Mouse (Mus musculus) forebrain, embryonic 12.5 days (tissue): Measurements from ENCODE around the gene Gpc5. TPM values are rescaled to one million over a fixed set of nuclear protein-coding genes. Genes with fewer than 3 reads are reported as not detected.
A peak's percentile ranks its signal among the peaks of the same experiment; 100 is the strongest.
"Not testable (repeated sequence)": the region's sequence is repeated elsewhere in the genome, so short reads cannot be mapped to it uniquely, and the experiment has no call there.

Experiments
- ATAC-seq: fragments of 200-750 bp; cut with Nextera tagmentation; 2 replicates; pipeline ENCODE4 v1.8.0; 2017; ENCODE audit warnings: moderate TSS enrichment; ENCODE audit not compliant: low FRiP score
- H3K27ac ChIP-seq: fragments of 300-500 bp; sonication (generic); 2 replicates; pipeline ENCODE4 v1.5.1; 2016; ENCODE audit warnings: mild to moderate bottlenecking
- H3K27me3 ChIP-seq: fragments of 300-500 bp; sonication (generic); 2 replicates; pipeline ENCODE4 v1.6.1; 2016; ENCODE audit warnings: mild to moderate bottlenecking
- H3K36me3 ChIP-seq: fragments of 300-500 bp; sonication (generic); replicated peaks from 2 replicates; pipeline ENCODE4 v1.6.1; 2016; ENCODE audit warnings: mild to moderate bottlenecking
- H3K4me1 ChIP-seq: fragments of 300-500 bp; sonication (generic); 2 replicates; pipeline ENCODE4 v1.6.1; 2016
- H3K4me2 ChIP-seq: fragments of 300-500 bp; sonication (generic); 2 replicates; pipeline ENCODE4 v1.6.1; 2016; ENCODE audit warnings: mild to moderate bottlenecking, moderate library complexity
- H3K4me3 ChIP-seq: fragments of 300-500 bp; sonication (generic); replicated peaks from 2 replicates; pipeline ENCODE4 v1.5.1; 2016; ENCODE audit warnings: mild to moderate bottlenecking
- H3K9ac ChIP-seq: fragments of 300-500 bp; sonication (generic); 2 replicates; pipeline ENCODE4 v1.6.1; 2016; ENCODE audit warnings: mild to moderate bottlenecking
- H3K9me3 ChIP-seq: fragments of 300-500 bp; sonication (generic); 2 replicates; pipeline ENCODE4 v1.6.1; 2016
- WGBS: fragments of 180-500 bp; shearing (Covaris S2); methylation state at CpG from one replicate; pipeline ENCODE4 v1.1.7; 2016; 5-methylcytosine and 5-hydroxymethylcytosine counted together
- polyA plus RNA-seq: library from polyadenylated mRNA; unstranded; fragments of >200 nt; fragmentation: Nextera tagmentation; extraction: Ambion mirVana; gene quantifications from 2 replicates; pipeline ENCODE4 v1.2.1, GENCODE M21; 2016

The Gpc5 gene
- polyA plus RNA-seq, 1 experiment from 2014 or later, result 1.3 TPM

DNA sequence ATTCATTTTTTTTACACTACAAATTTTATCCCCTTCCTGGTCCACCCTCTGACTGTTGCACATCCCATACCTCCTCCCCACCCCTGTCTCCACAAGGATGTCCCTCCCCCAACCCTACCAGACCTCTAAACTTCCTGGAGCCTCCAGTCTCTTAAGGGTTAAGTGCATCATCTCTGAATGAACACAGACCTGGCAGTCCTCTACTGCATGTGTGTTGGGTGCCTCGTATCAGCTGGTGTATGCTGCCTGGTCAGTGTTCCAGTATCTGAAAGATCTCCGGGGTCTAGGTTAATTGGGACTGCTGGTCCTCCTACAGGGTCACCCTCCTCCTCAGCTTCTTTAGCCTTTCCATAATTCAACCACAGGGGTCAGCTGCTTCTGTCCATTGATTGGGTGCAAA, 25.9 kb upstream of the Gpc5 start:
- H3K36me3 ChIP-seq, H3K9me3 ChIP-seq, H3K4me2 ChIP-seq, H3K27ac ChIP-seq, H3K4me3 ChIP-seq, H3K4me1 ChIP-seq, H3K9ac ChIP-seq, ATAC-seq, H3K27me3 ChIP-seq: not testable (repeated sequence)
- WGBS, result 74% methylated on average over 2 of the region's 2 CpGs

DNA sequence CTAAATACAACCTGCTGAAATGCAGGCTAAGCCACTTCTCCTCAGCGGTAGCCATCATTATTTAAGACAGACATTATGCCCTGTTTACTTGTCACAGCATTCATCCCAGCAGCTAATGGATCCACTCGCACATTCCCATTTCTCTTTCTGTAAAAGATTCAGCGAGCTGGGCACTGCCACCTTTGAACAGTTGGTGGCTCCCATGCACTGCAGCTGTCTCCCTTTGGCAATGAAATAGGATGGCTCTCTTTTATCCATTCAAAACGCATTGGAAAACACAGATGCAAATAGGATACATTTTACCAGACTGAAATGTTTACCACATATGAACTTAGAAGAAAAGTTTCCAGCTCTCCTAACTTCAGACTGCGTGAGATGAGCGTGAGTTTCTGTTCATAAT, 21.5 kb upstream of the Gpc5 start:
- H3K9ac ChIP-seq, result no peak overlapping the region
- peak; percentile 65; the same call in 1 of the 2 replicates for ATAC-seq
- no peak overlapping the region for H3K27ac ChIP-seq
- no peak overlapping the region for H3K4me3 ChIP-seq
- H3K4me1 ChIP-seq, result no peaks in the 10 kb centered on the region
- no peaks in the 10 kb centered on the region for H3K9me3 ChIP-seq
- no peaks in the 10 kb centered on the region for H3K27me3 ChIP-seq
- H3K36me3 ChIP-seq, result no peaks in the 10 kb centered on the region
- WGBS, result 40% methylated on average over 6 of the region's 6 CpGs
- H3K4me2 ChIP-seq, result no peak overlapping the region

- Histone ChIP-seq H3K9ac (no peak overlapping the region), H3K27me3 (no peaks in the 10 kb centered on the region), H3K4me2 (no peak overlapping the region), H3K27ac (no peak overlapping the region), H3K4me3 (no peak overlapping the region), H3K4me1 (peaks cover 7% of the 10 kb centered on the region), H3K36me3 (no peaks in the 10 kb centered on the region), H3K9me3 (no peaks in the 10 kb centered on the region)
- no peak for ATAC-seq
- WGBS, result 47% methylated on average over 9 of the region's 9 CpGs
Measured at GRCm38 (mm10) chr14:115077340-115077739, 14.7 kb upstream of the Gpc5 start.

- Histone ChIP-seq H3K27ac (no peak overlapping the region), H3K4me1 (peaks cover 7% of the 10 kb centered on the region), H3K27me3 (no peaks in the 10 kb centered on the region), H3K9me3 (no peaks in the 10 kb centered on the region), H3K4me2 (no peak overlapping the region), H3K4me3 (no peak overlapping the region), H3K36me3 (no peaks in the 10 kb centered on the region), H3K9ac (no peak overlapping the region)
- no peak for ATAC-seq
- WGBS, result 91% methylated on average over 7 of the region's 7 CpGs
Measured at GRCm38 (mm10) chr14:115078064-115078463, 14.0 kb upstream of the Gpc5 start.

DNA sequence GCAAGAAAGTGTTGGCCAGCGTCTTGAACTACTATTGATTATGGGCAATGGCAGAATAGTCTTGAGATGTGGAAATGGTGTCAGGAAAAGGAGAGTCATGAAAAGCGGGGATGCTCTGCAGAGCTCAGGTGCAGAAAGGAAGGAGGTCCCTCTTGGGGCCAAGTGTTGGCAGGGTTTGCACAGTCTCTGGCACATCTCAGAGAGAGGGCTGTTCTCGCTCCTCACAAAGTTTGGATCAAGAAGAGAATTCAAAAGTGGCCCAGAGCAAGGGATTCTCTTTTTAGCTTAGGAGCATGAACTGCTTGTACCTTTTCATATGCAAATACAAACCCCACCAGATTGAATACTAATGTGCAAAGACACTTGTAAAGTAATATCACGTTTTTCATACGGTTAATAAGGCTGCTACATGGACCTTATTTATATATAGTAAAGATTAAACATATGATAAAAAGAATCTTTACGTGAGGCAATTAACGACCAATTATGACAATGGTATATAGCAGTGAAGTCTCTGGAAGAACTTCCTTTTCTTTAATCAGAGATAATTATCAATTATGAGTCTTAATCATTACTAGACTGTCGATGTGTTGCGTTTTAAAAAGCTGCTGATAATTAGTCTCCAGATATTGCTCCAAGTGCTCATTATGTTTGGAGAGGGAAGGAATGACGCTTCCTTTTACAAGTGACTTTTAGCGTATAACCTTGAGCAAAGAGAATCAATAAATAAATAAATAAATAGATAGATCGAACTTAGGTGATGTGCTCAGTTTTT, 10.1 kb upstream of the Gpc5 start:
- 48% methylated on average over 12 of the region's 12 CpGs for WGBS
- no peaks in the 10 kb centered on the region for H3K9me3 ChIP-seq
- no peak overlapping the region for H3K4me3 ChIP-seq
- H3K4me2 ChIP-seq, result no peak overlapping the region
- peak; percentile 66; the same call in 1 of the 2 replicates for ATAC-seq
- no peaks in the 10 kb centered on the region for H3K36me3 ChIP-seq
- H3K27ac ChIP-seq, result 0 out of 2 replicates have a peak overlapping the region, but pooled peaks have one; percentile 31
- peaks cover 7% of the 10 kb centered on the region for H3K4me1 ChIP-seq
- no peak overlapping the region for H3K9ac ChIP-seq
- H3K27me3 ChIP-seq, result no peaks in the 10 kb centered on the region

GRCm38 (mm10) chr14:115090516-115090915, 1.5 kb upstream of the Gpc5 start:
- no peaks in the 10 kb centered on the region for H3K36me3 ChIP-seq
- no peak overlapping the region for H3K4me2 ChIP-seq
- no peak overlapping the region for H3K4me3 ChIP-seq
- H3K27me3 ChIP-seq, result peaks cover 45% of the 10 kb centered on the region
- no peak for ATAC-seq
- WGBS, result 89% methylated on average over 4 of the region's 4 CpGs
- H3K9ac ChIP-seq, result no peak overlapping the region
- H3K9me3 ChIP-seq, result no peaks in the 10 kb centered on the region
- H3K4me1 ChIP-seq, result peaks cover 6% of the 10 kb centered on the region
- H3K27ac ChIP-seq, result no peak overlapping the region

DNA sequence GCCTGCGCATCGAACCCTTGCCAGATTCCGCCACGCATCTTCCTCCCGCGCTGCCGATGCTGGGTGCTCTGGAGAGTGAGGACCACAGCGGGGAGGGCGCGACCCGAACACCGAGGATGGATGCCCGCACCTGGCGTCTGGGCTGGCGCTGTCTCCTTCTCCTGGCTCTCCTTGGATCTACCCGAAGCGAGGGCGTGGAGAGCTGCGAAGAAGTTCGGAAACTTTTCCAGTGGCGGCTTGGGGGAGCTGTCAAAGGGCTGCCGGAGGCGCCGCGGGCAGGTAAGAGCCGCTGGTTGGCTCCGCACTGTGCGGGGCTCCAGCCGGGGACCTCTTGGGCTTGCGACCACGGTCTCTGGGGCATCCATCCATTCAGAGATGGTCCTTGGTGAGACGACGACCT, 495 bp downstream of the Gpc5 start:
- H3K27me3 ChIP-seq, result peaks cover 45% of the 10 kb centered on the region

DNA sequence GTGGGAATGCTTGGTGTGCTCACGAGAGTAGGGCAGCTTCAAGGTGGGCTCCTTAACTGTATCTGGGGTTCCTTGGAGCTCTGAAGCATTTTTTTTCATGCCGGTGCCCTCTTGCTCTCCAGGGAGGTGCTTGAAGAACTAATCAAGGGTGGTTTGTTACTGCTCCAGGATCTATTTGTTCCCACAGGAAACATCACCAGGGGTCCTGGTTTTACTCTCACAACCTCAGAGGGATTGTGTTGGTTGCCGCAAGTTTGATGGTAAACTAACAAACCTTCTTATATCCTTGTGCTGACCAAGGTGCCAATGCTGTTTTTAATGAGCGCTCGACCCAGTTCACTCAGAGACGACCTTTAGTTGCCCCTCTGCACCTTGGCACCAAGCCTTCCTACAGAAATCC, 937 bp downstream of the Gpc5 start:
- no peak overlapping the region for H3K27ac ChIP-seq
- H3K9ac ChIP-seq, result peak overlapping the region; percentile 52; the same call in 1 of the 2 replicates
- 23% methylated on average over 6 of the region's 6 CpGs for WGBS
- H3K9me3 ChIP-seq, result no peaks in the 10 kb centered on the region
- peaks cover 45% of the 10 kb centered on the region for H3K27me3 ChIP-seq
- ATAC-seq, result 0 out of 2 replicates have a peak, but pooled peaks have one; percentile 2
- H3K4me2 ChIP-seq, result peak overlapping the region; percentile 98
- peak overlapping the region; percentile 52 for H3K4me3 ChIP-seq
- H3K4me1 ChIP-seq, result peaks cover 6% of the 10 kb centered on the region
- H3K36me3 ChIP-seq, result no peaks in the 10 kb centered on the region

More for the DNA sequence above, 495 bp downstream of the Gpc5 start:
- Histone ChIP-seq H3K4me3 (peak overlapping the region; percentile 52), H3K36me3 (no peaks in the 10 kb centered on the region), H3K4me2 (peak overlapping the region; percentile 98), H3K9me3 (no peaks in the 10 kb centered on the region), H3K9ac (peak overlapping the region; percentile 52), H3K4me1 (peaks cover 6% of the 10 kb centered on the region), H3K27ac (no peak overlapping the region)
- ATAC-seq, result peak; percentile 49
- WGBS, result 0% methylated on average over 33 of the region's 33 CpGs

DNA sequence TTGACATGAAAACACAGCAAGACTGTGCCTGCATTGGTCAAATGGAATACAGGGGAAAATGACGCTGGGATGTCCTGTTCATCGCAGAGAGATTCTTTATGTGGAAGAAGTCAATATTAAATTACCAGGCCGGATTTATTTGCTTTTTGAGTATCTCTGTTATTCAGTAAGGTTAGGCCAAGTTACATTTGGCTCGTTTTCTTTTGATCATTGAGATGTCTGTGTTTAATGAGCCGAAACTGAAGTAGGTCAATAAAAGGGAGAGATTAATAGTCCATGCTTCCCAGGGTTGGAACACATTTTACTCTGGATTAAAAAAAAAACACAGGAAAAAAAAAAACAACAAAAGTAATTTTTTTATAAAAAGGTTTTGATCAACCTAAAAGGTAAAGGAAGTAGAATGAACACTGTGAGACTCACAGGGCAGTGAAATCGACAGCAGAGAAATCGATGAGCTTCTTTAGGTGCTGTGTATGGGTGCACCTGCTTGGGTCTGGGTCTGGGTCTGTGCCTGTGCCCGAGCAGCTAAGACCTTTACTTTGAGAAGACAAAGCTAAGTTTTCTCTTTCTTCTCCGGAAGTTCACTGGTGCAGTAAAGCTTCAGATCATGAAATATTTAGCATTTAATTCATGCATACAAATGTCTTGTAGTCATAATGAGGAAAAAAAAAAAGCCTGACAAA, 8.7 kb downstream of the Gpc5 start:
- Histone ChIP-seq H3K9ac (no peak overlapping the region), H3K9me3 (no peaks in the 10 kb centered on the region), H3K36me3 (no peaks in the 10 kb centered on the region), H3K4me3 (no peak overlapping the region), H3K27me3 (no peaks in the 10 kb centered on the region), H3K4me2 (no peak overlapping the region), H3K4me1 (no peaks in the 10 kb centered on the region), H3K27ac (no peak overlapping the region)
- WGBS, result 76% methylated on average over 9 of the region's 9 CpGs
- no peak for ATAC-seq

DNA sequence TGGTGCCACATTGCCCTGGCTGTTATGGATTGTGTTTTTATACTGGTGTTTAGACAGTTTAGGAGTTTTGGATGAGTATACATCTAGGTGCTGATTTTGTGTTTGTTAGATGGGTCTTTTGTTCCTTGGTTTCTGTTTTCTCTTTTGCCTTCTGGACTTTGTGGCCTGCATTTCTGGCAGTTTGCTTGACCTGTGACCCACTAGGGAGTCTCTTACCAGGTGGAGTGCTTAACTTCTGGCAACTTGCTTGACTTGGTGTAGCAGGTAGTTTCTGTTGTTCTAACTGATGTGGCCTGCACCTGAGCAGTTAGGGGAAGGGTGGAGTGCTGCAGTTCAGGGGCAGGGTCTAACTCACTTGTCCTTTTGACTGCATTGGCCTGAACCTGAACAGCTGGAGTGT, 14.3 kb downstream of the Gpc5 start:
- no peak overlapping the region for H3K27ac ChIP-seq
- H3K9me3 ChIP-seq, result no peaks in the 10 kb centered on the region
- no peaks in the 10 kb centered on the region for H3K27me3 ChIP-seq
- H3K4me2 ChIP-seq, result no peak overlapping the region
- ATAC-seq, result no peak
- H3K36me3 ChIP-seq, result no peaks in the 10 kb centered on the region
- no peak overlapping the region for H3K4me3 ChIP-seq
- no peaks in the 10 kb centered on the region for H3K4me1 ChIP-seq
- H3K9ac ChIP-seq, result no peak overlapping the region

DNA sequence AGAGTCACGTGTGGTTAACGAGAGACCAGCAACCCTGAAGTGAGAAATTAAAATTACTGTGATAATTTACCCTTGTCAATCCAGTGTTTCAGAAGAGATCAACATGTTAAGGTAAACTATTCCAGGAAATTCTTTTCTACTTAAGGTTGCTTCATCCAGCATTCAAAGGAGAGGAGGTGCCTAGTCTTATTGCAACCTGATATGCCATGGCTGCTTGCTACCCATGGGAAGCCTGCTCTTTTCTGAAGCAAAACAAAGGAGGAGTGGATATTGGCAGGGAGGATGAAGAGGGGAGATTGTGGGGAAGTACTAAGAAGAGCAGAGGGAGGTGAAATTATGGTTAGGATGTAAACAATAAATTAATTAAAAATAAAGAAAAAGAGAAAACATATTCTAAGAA, 15.5 kb downstream of the Gpc5 start:
- Histone ChIP-seq H3K9me3 (no peaks in the 10 kb centered on the region), H3K4me3 (no peak overlapping the region), H3K27me3 (no peaks in the 10 kb centered on the region), H3K4me2 (no peak overlapping the region), H3K27ac (no peak overlapping the region), H3K9ac (no peak overlapping the region), H3K4me1 (no peaks in the 10 kb centered on the region), H3K36me3 (no peaks in the 10 kb centered on the region)
- WGBS, result 59% methylated on average over 2 of the region's 2 CpGs
- ATAC-seq, result no peak

DNA sequence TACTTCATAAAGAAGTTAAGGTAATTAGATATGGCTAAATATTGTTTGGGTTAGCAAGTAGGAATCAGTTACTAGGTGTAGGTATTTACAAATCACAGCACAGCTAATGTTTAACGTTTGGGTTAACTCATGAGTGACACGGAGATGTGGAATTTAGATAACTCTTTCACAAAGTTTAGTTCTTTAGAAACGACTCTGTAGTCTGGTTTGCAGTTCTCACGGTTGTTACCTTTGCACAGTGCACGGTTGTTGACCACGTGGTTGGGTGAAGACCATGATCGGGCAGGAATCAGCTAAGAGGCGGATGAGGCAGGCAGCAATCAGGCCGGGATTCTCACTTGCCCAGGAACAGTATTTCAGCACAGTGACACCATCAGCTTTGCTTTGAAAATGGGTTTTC, 26.6 kb downstream of the Gpc5 start:
- Histone ChIP-seq H3K4me1 (no peaks in the 10 kb centered on the region), H3K4me2 (no peak overlapping the region), H3K36me3 (no peaks in the 10 kb centered on the region), H3K9me3 (no peaks in the 10 kb centered on the region), H3K27ac (no peak overlapping the region), H3K27me3 (no peaks in the 10 kb centered on the region), H3K9ac (no peak overlapping the region), H3K4me3 (no peak overlapping the region)
- WGBS, result 86% methylated on average over 9 of the region's 9 CpGs
- ATAC-seq, result no peak

- H3K4me2 ChIP-seq, result no peak overlapping the region
- 84% methylated on average over 3 of the region's 3 CpGs for WGBS
- H3K27ac ChIP-seq, result no peak overlapping the region
- H3K9me3 ChIP-seq, result no peaks in the 10 kb centered on the region
- no peaks in the 10 kb centered on the region for H3K4me1 ChIP-seq
- H3K4me3 ChIP-seq, result no peak overlapping the region
- no peaks in the 10 kb centered on the region for H3K36me3 ChIP-seq
- no peak for ATAC-seq
- no peak overlapping the region for H3K9ac ChIP-seq
- H3K27me3 ChIP-seq, result no peaks in the 10 kb centered on the region
Measured at GRCm38 (mm10) chr14:115148821-115149220, 56.8 kb downstream of the Gpc5 start.
